Mouse (Mus musculus): Measurements from ENCODE around the gene Plekhj1.
"Not testable (repeated sequence)": the region's sequence is repeated elsewhere in the genome, so short reads cannot be mapped to it uniquely, and the experiment has no call there.

- TF ChIP-seq POLR2A (IDR thresholded peaks at IDR 0.05; ENCODE audit: low read depth, low read length); CTCF (conservative IDR thresholded peaks at IDR 0.05; ENCODE audit: insufficient read depth, insufficient read length, low read depth, low read length): not testable (repeated sequence)
Observed at GRCm38 (mm10) chr10:80816303-80816702, 17.9 kb upstream of the Plekhj1 start.
